Mouse (Mus musculus) ES-E14 (cell line): ENCODE measurements around the gene Dvl3. TPM values are rescaled to one million over a fixed set of nuclear protein-coding genes. Genes with fewer than 3 reads are reported as not detected.
A peak's percentile ranks its signal among the peaks of the same experiment; 100 is the strongest.
"Not testable (repeated sequence)": the region's sequence is repeated elsewhere in the genome, so short reads cannot be mapped to it uniquely, and the experiment has no call there.

Experiments used
- DNase-seq: peaks from one replicate; pipeline ENCODE4 v3.0.0-alpha.2; 2013; ENCODE audit warnings: low read depth, low spot score
- H3K27ac ChIP-seq: 2 replicates; pipeline ENCODE4 v1.5.1; 2012; ENCODE audit warnings: low read depth, mild to moderate bottlenecking, low read length, moderate library complexity, mixed read lengths; ENCODE audit not compliant: poor library complexity, insufficient read depth, severe bottlenecking
- H3K36me3 ChIP-seq: 2 replicates; pipeline ENCODE4 v1.6.1; 2012; ENCODE audit warnings: mild to moderate bottlenecking, low read length, moderate library complexity, mixed read lengths; ENCODE audit not compliant: control insufficient read depth, poor library complexity, insufficient read depth, severe bottlenecking
- H3K4me1 ChIP-seq, 2 experiments: fragments of 150-350 bp in 1 of 2; sonication (generic) in 1 of 2; 2 replicates each; pipeline ENCODE4 v1.6.1; 2012; ENCODE audit warnings: low read length in 2 of 2, mild to moderate bottlenecking in 1 of 2, mixed read lengths in 1 of 2; ENCODE audit not compliant: control insufficient read depth in 2 of 2, insufficient read depth in 2 of 2, poor library complexity in 1 of 2
- H3K4me3 ChIP-seq, 2 experiments: fragments of 150-350 bp in 1 of 2; sonication (generic) in 1 of 2; 2 replicates each; pipeline ENCODE4 v1.5.1; 2012; ENCODE audit warnings: low read length in 2 of 2, low read depth in 1 of 2, mild to moderate bottlenecking in 1 of 2, mixed read lengths in 1 of 2; ENCODE audit not compliant: insufficient read depth in 1 of 2, poor library complexity in 1 of 2, severe bottlenecking in 1 of 2
- H3K9ac ChIP-seq: 2 replicates; pipeline ENCODE4 v1.6.1; 2012; ENCODE audit warnings: low read depth, mild to moderate bottlenecking, low read length, mixed read lengths; ENCODE audit not compliant: poor library complexity, insufficient read depth, severe bottlenecking
- H3K9me3 ChIP-seq: fragments of 150-350 bp; sonication (generic); 2 replicates; pipeline ENCODE4 v1.6.1; 2012; ENCODE audit warnings: low read depth, mild to moderate bottlenecking, low read length; ENCODE audit not compliant: control insufficient read depth, insufficient read depth
- CHD2 ChIP-seq: IDR thresholded peaks from 2 replicates; pipeline ENCODE4 v1.6.1; 2014; ENCODE audit warnings: mild to moderate bottlenecking, low read depth, low read length, inconsistent platforms
- HCFC1 ChIP-seq: IDR thresholded peaks from 2 replicates; pipeline ENCODE4 v1.6.1; 2012; ENCODE audit warnings: low read length, inconsistent platforms, borderline replicate concordance; ENCODE audit not compliant: insufficient read depth
- MAFK ChIP-seq: IDR thresholded peaks from 2 replicates; pipeline ENCODE4 v1.6.1; 2014; ENCODE audit warnings: mild to moderate bottlenecking, low read depth, low read length, inconsistent platforms; ENCODE audit not compliant: insufficient read depth
- ZC3H11A ChIP-seq: IDR thresholded peaks from 2 replicates; pipeline ENCODE4 v1.6.1; 2012; ENCODE audit warnings: low read depth, mild to moderate bottlenecking, inconsistent platforms, low read length, borderline replicate concordance
- ZNF384 ChIP-seq: IDR thresholded peaks from 2 replicates; pipeline ENCODE4 v1.6.1; 2012; ENCODE audit warnings: low read depth, low read length, inconsistent platforms
- in situ Hi-C, 2 experiments: fragments of 600-800 bp; cut with MboI; formaldehyde crosslinking; loops; one replicate each; pipeline ENCODE4 v1.15.1; 2025; ENCODE audit warnings: low sequenced_read_pairs in 2 of 2, inconsistent platforms in 1 of 2; ENCODE audit not compliant: unreplicated experiment in 2 of 2
- total RNA-seq: library from RNA; depleted of rRNA; stranded (reverse); fragments of 300-350 nt; gene quantifications from 2 replicates; pipeline ENCODE4 v1.2.3, GENCODE M21; 2012

Gene Dvl3
- total RNA-seq, 1 experiment = 10.8 TPM

- TF ChIP-seq CHD2 = no peak
- H3K27ac ChIP-seq = peak overlapping the region; percentile 67
- in situ Hi-C loops = no loop called here
- no peak overlapping the region for H3K4me3 ChIP-seq
- no peaks in the 10 kb centered on the region for H3K36me3 ChIP-seq
- H3K9ac ChIP-seq = peak overlapping the region; percentile 46; the same call in 1 of the 2 replicates
- peaks cover 0 to 14% of the 10 kb centered on the region in 2 experiments; a peak in 2 of 4 replicates for H3K4me1 ChIP-seq
- DNase-seq = no peak
- no peaks in the 10 kb centered on the region for H3K9me3 ChIP-seq
Observed at GRCm38 (mm10) chr16:20474786-20475185, 42.0 kb upstream of the Dvl3 start.

GRCm38 (mm10) chr16:20475335-20475734, 41.4 kb upstream of the Dvl3 start:
- TF ChIP-seq MAFK (no peak), CHD2 (no peak), HCFC1 (no peak), ZC3H11A (no peak), ZNF384 (no peak)
- Histone ChIP-seq H3K9me3 (no peaks in the 10 kb centered on the region), H3K27ac (peak overlapping the region; percentile 67; the same call in 1 of the 2 replicates), H3K36me3 (no peaks in the 10 kb centered on the region), H3K9ac (peak overlapping the region; percentile 46; the same call in 1 of the 2 replicates), H3K4me1 (peaks cover 0 to 14% of the 10 kb centered on the region in 2 experiments; a peak in 2 of 4 replicates), H3K4me3 (no peak overlapping the region)
- in situ Hi-C loops = no loop called here
- no peak for DNase-seq

GRCm38 (mm10) chr16:20476857-20477256, 39.9 kb upstream of the Dvl3 start:
- in situ Hi-C loops = no loop called here
- H3K4me3 ChIP-seq = no peak overlapping the region
- TF ChIP-seq ZNF384 = no peak
- TF ChIP-seq MAFK = no peak
- no peak for TF ChIP-seq CHD2
- no peak for TF ChIP-seq ZC3H11A
- no peak for TF ChIP-seq HCFC1
- peak overlapping the region; percentile 94; the same call in 1 of the 2 replicates for H3K27ac ChIP-seq
- H3K36me3 ChIP-seq = no peaks in the 10 kb centered on the region
- H3K9ac ChIP-seq = peak overlapping the region; percentile 31; the same call in 1 of the 2 replicates
- no peaks in the 10 kb centered on the region for H3K9me3 ChIP-seq
- no peak for DNase-seq
- H3K4me1 ChIP-seq = peaks cover 0 to 14% of the 10 kb centered on the region in 2 experiments; a peak in 2 of 4 replicates

- in situ Hi-C loops = no loop called here
- Histone ChIP-seq H3K4me1 (peaks cover 0 to 14% of the 10 kb centered on the region in 2 experiments; a peak in 2 of 4 replicates), H3K9ac (peak overlapping the region; percentile 31; the same call in 1 of the 2 replicates), H3K4me3 (no peak overlapping the region), H3K27ac (peak overlapping the region; percentile 94), H3K9me3 (no peaks in the 10 kb centered on the region), H3K36me3 (no peaks in the 10 kb centered on the region)
- DNase-seq = no peak
- TF ChIP-seq MAFK (no peak), HCFC1 (no peak), ZNF384 (no peak), CHD2 (no peak), ZC3H11A (no peak)
Observed at GRCm38 (mm10) chr16:20477270-20477669, 39.5 kb upstream of the Dvl3 start.

GRCm38 (mm10) chr16:20478504-20478903, 38.3 kb upstream of the Dvl3 start:
- Histone ChIP-seq H3K4me1 (peaks cover 0 to 14% of the 10 kb centered on the region in 2 experiments; a peak in 2 of 4 replicates), H3K36me3 (no peaks in the 10 kb centered on the region), H3K9ac (no peak overlapping the region), H3K27ac (peak overlapping the region; percentile 94), H3K9me3 (no peaks in the 10 kb centered on the region), H3K4me3 (no peak overlapping the region)
- DNase-seq = no peak
- TF ChIP-seq CHD2 (no peak), ZNF384 (no peak), MAFK (no peak), ZC3H11A (no peak), HCFC1 (no peak)
- in situ Hi-C loops = no loop called here

- H3K4me3 ChIP-seq, DNase-seq, in situ Hi-C loops, H3K36me3 ChIP-seq, H3K9me3 ChIP-seq, H3K9ac ChIP-seq: not testable (repeated sequence)
- H3K27ac ChIP-seq = peak overlapping the region; percentile 95
- peaks cover 0 to 14% of the 10 kb centered on the region in 2 experiments; a peak in 2 of 4 replicates for H3K4me1 ChIP-seq
Observed at GRCm38 (mm10) chr16:20479026-20479760, 37.6 kb upstream of the Dvl3 start.
